Mouse (Mus musculus) embryo, embryonic 11 days (tissue): ENCODE measurements around the gene Glb1l.

Experiments
- DNase-seq: peaks from one replicate; pipeline ENCODE4 v3.0.0-alpha.2; 2015

The Glb1l gene

GRCm38 (mm10) chr1:75191622-75192402, 18.8 kb downstream of the Glb1l start, which contains the start of the genes Ankzf1 and Atg9a:
Ankzf1 (plus strand) TSS chr1:75192151.
Atg9a (minus strand) TSS chr1:75192196.
- DNase-seq = peak; percentile 96

GRCm38 (mm10) chr1:75191258-75191621, 19.4 kb downstream of the Glb1l start:
- no peak for DNase-seq

- DNase-seq = no peak
Measured at GRCm38 (mm10) chr1:75190577-75190976, 20.0 kb downstream of the Glb1l start.

GRCm38 (mm10) chr1:75187914-75188483, 22.6 kb downstream of the Glb1l start:
- no peak for DNase-seq

GRCm38 (mm10) chr1:75187126-75187525, 23.5 kb downstream of the Glb1l start:
- no peak for DNase-seq

GRCm38 (mm10) chr1:75185495-75185894, 25.1 kb downstream of the Glb1l start:
- no peak for DNase-seq

GRCm38 (mm10) chr1:75182160-75182559, 28.5 kb downstream of the Glb1l start:
- no peak for DNase-seq

GRCm38 (mm10) chr1:75181377-75181870, 29.2 kb downstream of the Glb1l start:
- DNase-seq = no peak

GRCm38 (mm10) chr1:75180741-75181140, 29.9 kb downstream of the Glb1l start:
- no peak for DNase-seq

- peak; percentile 96 for DNase-seq
Measured at GRCm38 (mm10) chr1:75180105-75180590, 30.5 kb downstream of the Glb1l start, which contains the start of gene Abcb6. Abcb6 (minus strand) TSS chr1:75180392.

GRCm38 (mm10) chr1:75179334-75180104, 31.1 kb downstream of the Glb1l start:
- DNase-seq = peak; percentile 2

GRCm38 (mm10) chr1:75168472-75169464, 41.8 kb downstream of the Glb1l start, which contains the start of gene Zfand2b:
Zfand2b (plus strand) TSS chr1:75168646.
- DNase-seq = peak; percentile 97

GRCm38 (mm10) chr1:75168093-75168471, 42.5 kb downstream of the Glb1l start:
- no peak for DNase-seq

- DNase-seq = no peak
Measured at GRCm38 (mm10) chr1:75160256-75160617, 50.4 kb downstream of the Glb1l start.

- no peak for DNase-seq
Measured at GRCm38 (mm10) chr1:75159540-75160255, 50.9 kb downstream of the Glb1l start.

GRCm38 (mm10) chr1:75158990-75159389, 51.6 kb downstream of the Glb1l start:
- DNase-seq = no peak

- no peak for DNase-seq
Measured at GRCm38 (mm10) chr1:75155837-75156236, 54.8 kb downstream of the Glb1l start.

- no peak for DNase-seq
Measured at GRCm38 (mm10) chr1:75148727-75149126, 61.9 kb downstream of the Glb1l start.
